Mouse (Mus musculus): Measurements from ENCODE around the gene Tmem260. TPM values are rescaled to one million over a fixed set of nuclear protein-coding genes. Genes with fewer than 3 reads are reported as not detected.

The Tmem260 gene
- polyA plus RNA-seq, 1 experiment from 2014 or later, result 22.9 TPM

- H3K4me2 ChIP-seq (replicated peaks), result no peak overlapping the region
- ATAC-seq (ENCODE audit: insufficient number of reproducible peaks, low FRiP score, low TSS enrichment, low read depth), result no peak
- H3K27ac ChIP-seq (replicated peaks), result no peak overlapping the region
- no peaks in the 10 kb centered on the region for H3K9me3 ChIP-seq (replicated peaks)
- no peaks in the 10 kb centered on the region for H3K4me1 ChIP-seq
- WGBS, result 81% methylated on average over 4 of the region's 4 CpGs
- H3K27me3 ChIP-seq, result no peaks in the 10 kb centered on the region
- H3K4me3 ChIP-seq (replicated peaks), result no peak overlapping the region
- H3K36me3 ChIP-seq, result no peaks in the 10 kb centered on the region
- H3K9ac ChIP-seq, result no peak overlapping the region
These were observed 113.1 kb downstream of the Tmem260 start for GRCm38 (mm10) chr14:48558975-48559374.

DNA sequence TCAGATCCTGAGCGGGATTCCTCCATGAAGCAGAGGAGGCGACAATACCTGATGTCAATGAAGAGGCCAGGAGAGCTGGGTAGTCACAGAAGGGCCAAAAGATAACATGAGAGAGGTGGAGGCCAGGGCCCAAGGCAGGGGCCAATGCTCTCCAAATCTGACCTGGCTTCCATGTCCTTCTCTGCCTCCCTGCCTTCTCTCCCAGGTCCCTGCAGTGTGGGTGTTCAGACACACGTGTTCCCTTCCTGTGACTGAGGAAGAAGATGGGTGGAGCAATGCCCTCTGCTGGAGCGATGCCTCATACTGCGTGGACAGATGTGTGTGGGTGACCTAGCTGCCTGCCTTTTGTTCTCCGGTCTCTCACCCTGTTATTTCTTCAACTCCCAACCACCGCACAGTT, 113.8 kb downstream of the Tmem260 start:
- ATAC-seq (ENCODE audit: insufficient number of reproducible peaks, low FRiP score, low TSS enrichment, low read depth), result no peak
- H3K4me3 ChIP-seq (replicated peaks), result no peak overlapping the region
- no peak overlapping the region for H3K4me2 ChIP-seq (replicated peaks)
- H3K27me3 ChIP-seq, result no peaks in the 10 kb centered on the region
- WGBS, result 75% methylated on average over 7 of the region's 7 CpGs
- no peaks in the 10 kb centered on the region for H3K9me3 ChIP-seq (replicated peaks)
- no peaks in the 10 kb centered on the region for H3K36me3 ChIP-seq
- H3K4me1 ChIP-seq, result no peaks in the 10 kb centered on the region
- H3K9ac ChIP-seq, result no peak overlapping the region
- no peak overlapping the region for H3K27ac ChIP-seq (replicated peaks)

GRCm38 (mm10) chr14:48566596-48566995, 120.7 kb downstream of the Tmem260 start:
- no peak for ATAC-seq (ENCODE audit: insufficient number of reproducible peaks, low FRiP score, low TSS enrichment, low read depth)
- WGBS, result 57% methylated on average over 7 of the region's 7 CpGs

More at GRCm38 (mm10) chr14:48566596-48566995, 120.7 kb downstream of the Tmem260 start:
- Histone ChIP-seq H3K4me3 (replicated peaks) (no peak overlapping the region), H3K9me3 (replicated peaks) (no peaks in the 10 kb centered on the region), H3K4me2 (replicated peaks) (no peak overlapping the region), H3K36me3 (no peaks in the 10 kb centered on the region), H3K27me3 (no peaks in the 10 kb centered on the region), H3K4me1 (no peaks in the 10 kb centered on the region), H3K27ac (replicated peaks) (no peak overlapping the region), H3K9ac (no peak overlapping the region)

Other genes starting within 250 kb of the Tmem260 start
- 7.4 and 9.7 TPM in 2 replicates for gene Otx2, start 227.7 kb downstream of the Tmem260 start, polyA plus RNA-seq (2015; fragmentation: Nextera tagmentation; extraction: Ambion mirVana)